In the genomic region with DNA sequence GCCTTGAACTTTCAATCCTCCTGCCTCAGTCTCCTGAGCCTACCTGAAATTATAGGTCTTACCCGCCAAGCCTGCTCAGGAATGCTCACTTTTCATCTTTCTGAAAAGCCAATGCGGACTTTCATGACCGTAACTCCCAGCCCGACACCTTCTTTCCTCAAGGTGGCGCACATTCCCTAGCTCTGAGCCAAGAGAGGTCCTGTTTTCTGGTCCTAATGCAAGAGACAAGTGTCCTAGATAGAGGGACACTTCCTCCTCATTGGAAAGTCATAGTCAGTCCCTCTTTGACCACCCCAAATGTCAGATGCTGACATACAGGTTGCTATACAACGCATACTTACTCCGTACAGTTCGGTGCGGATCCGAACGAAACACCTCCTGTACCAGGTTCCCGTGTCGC, we compare ENCODE assay signal across 8 mouse cellular contexts.
A peak's percentile ranks its signal among the peaks of the same experiment; 100 is the strongest.
DNase-seq lines count a peak whose midpoint lies in the region; ATAC-seq and TF ChIP-seq lines count a peak whose summit lies in the region.
"Had no signal": no experiment of that assay in that cellular context is flagged by ENCODE, and none has a peak within 500 bp of the region (broad histone marks: within the 10 kb centered on the region; RNA-seq: fewer than 3 reads in every experiment).

No protein-coding gene starts in this region.

- peak; percentile 18 for DNase-seq in kidney, adult 9 months
- DNase-seq in 3T3-L1 (ENCODE audit: low read depth, low spot score) (peak; percentile 24), CH12.LX (ENCODE audit: extremely low read depth) (peak; percentile 22)
- DNase-seq in yolk sac, embryonic 10.5 days (ENCODE audit: low spot score), result no peak
- no peak for DNase-seq in heart, postnatal 36 days

- no peak overlapping the region for H3K4me2 ChIP-seq in kidney, embryonic 14.5 days (replicated peaks; ENCODE audit: low read depth, low read length)
- no peak overlapping the region for H3K4me2 ChIP-seq in CH12.LX (ENCODE audit: insufficient read depth, low read depth, poor library complexity, severe bottlenecking)
- H3K4me2 ChIP-seq: stomach, embryonic 15.5 days had no signal

- H3K9me3 ChIP-seq in kidney, embryonic 14.5 days (ENCODE audit: control insufficient read depth, low read length), result no peaks in the 10 kb centered on the region
- no peaks in the 10 kb centered on the region for H3K9me3 ChIP-seq in CH12.LX (replicated peaks; ENCODE audit: low read length)
- H3K9me3 ChIP-seq: stomach, embryonic 15.5 days had no signal

- peak; percentile 20 to 54; a peak in 2 of 4 replicates for TF ChIP-seq CTCF in CH12.LX (conservative IDR thresholded peaks at IDR 0.05 in 1 of 2, IDR thresholded peaks at IDR 0.05 in 1 of 2; ENCODE audit: low read depth in 2 of 2, low read length in 2 of 2)
- peak; percentile 39 for TF ChIP-seq CTCF in cortical plate, adult 2 months (IDR thresholded peaks at IDR 0.05; ENCODE audit: extremely low read depth, insufficient read depth, low read length)

- TF ChIP-seq EP300 in CH12.LX (IDR thresholded peaks at IDR 0.05; ENCODE audit: low read length), result no peak

- no peaks in the 10 kb centered on the region for H3K27me3 ChIP-seq in kidney, embryonic 14.5 days (ENCODE audit: control insufficient read depth, insufficient read depth, low read length)
- H3K27me3 ChIP-seq in CH12.LX (replicated peaks), result no peaks in the 10 kb centered on the region
- H3K27me3 ChIP-seq: stomach, embryonic 15.5 days had no signal

- no peak overlapping the region for H3K4me3 ChIP-seq in kidney, embryonic 14.5 days (ENCODE audit: low read length)
- H3K4me3 ChIP-seq in CH12.LX (replicated peaks in 1 of 3; ENCODE audit: low read depth in 2 of 3, low read length in 2 of 3, poor library complexity in 1 of 3), result no peak overlapping the region
- H3K4me3 ChIP-seq in cortical plate, adult 2 months (ENCODE audit: insufficient read depth, low read length), result no peak overlapping the region
- H3K4me3 ChIP-seq: stomach, embryonic 15.5 days had no signal

- intact Hi-C loops in heart, postnatal 36 days (cut with DNase I), result no loop called here

- peak; percentile 58 for TF ChIP-seq RAD21 in CH12.LX (IDR thresholded peaks at IDR 0.05; ENCODE audit: low read depth, low read length)

- in situ Hi-C loops in CH12.LX (cut with MboI; ENCODE audit: low pct_ligation_motif_present, low pct_unique_long_range_greater_than_20kb, low sequenced_read_pairs), result no loop called here

- dilution Hi-C loops in CH12.LX (cut with MboI; ENCODE audit: extremely low pct_ligation_motif_present, extremely low pct_unique_long_range_greater_than_20kb, low sequenced_read_pairs), result no loop called here

- H3K36me3 ChIP-seq in kidney, embryonic 14.5 days (ENCODE audit: control insufficient read depth, insufficient read depth, low read length), result no peaks in the 10 kb centered on the region
- H3K36me3 ChIP-seq in CH12.LX (replicated peaks in 1 of 2; ENCODE audit: control insufficient read depth in 1 of 2, insufficient read depth in 1 of 2, low read length in 1 of 2), result no peaks in the 10 kb centered on the region
- H3K36me3 ChIP-seq: stomach, embryonic 15.5 days had no signal

- no peak overlapping the region for H3K27ac ChIP-seq in kidney, embryonic 14.5 days (ENCODE audit: low read depth, low read length)
- no peak overlapping the region for H3K27ac ChIP-seq in CH12.LX (ENCODE audit: insufficient read depth, low read depth)
- no peak overlapping the region for H3K27ac ChIP-seq in cortical plate, adult 2 months (ENCODE audit: insufficient read depth, low read length)
- H3K27ac ChIP-seq: stomach, embryonic 15.5 days had no signal

- H3K9ac ChIP-seq in kidney, embryonic 14.5 days (ENCODE audit: low read depth, low read length), result no peak overlapping the region
- H3K9ac ChIP-seq in CH12.LX (ENCODE audit: insufficient read depth, low read depth), result no peak overlapping the region
- H3K9ac ChIP-seq: stomach, embryonic 15.5 days had no signal

- no peak for TF ChIP-seq POLR2A in CH12.LX (IDR thresholded peaks at IDR 0.05; ENCODE audit: low read depth, low read length)
- TF ChIP-seq POLR2A in cortical plate, adult 2 months (IDR thresholded peaks at IDR 0.05; ENCODE audit: extremely low read depth, insufficient read depth, low read length), result no peak

- 66% methylated on average over 13 of the region's 13 CpGs for WGBS in kidney, embryonic 14.5 days

- no peak for ATAC-seq in kidney, embryonic 14.5 days (ENCODE audit: low FRiP score, low TSS enrichment)

- no peaks in the 10 kb centered on the region for H3K4me1 ChIP-seq in kidney, embryonic 14.5 days (ENCODE audit: control insufficient read depth, insufficient read depth, low read length)
- peaks cover 7 to 17% of the 10 kb centered on the region in 2 experiments for H3K4me1 ChIP-seq in CH12.LX (ENCODE audit: control insufficient read depth in 1 of 2, insufficient read depth in 2 of 2)
- no peaks in the 10 kb centered on the region for H3K4me1 ChIP-seq in cortical plate, adult 2 months (ENCODE audit: control insufficient read depth, insufficient read depth, low read length)
- H3K4me1 ChIP-seq: stomach, embryonic 15.5 days had no signal

- H3K79me2 ChIP-seq in CH12.LX (replicated peaks; ENCODE audit: control insufficient read depth, extremely low read depth, insufficient read depth, poor library complexity, severe bottlenecking), result no peaks in the 10 kb centered on the region

TF ChIP-seq in CH12.LX, 34 proteins besides CTCF, POLR2A, EP300 and RAD21:
- TF ChIP-seq SMC3 (IDR thresholded peaks at IDR 0.05; ENCODE audit: low read depth, low read length) (0 out of 2 replicates have a peak, but pooled peaks have one; percentile 10), ZKSCAN1 (IDR thresholded peaks at IDR 0.05; ENCODE audit: borderline replicate concordance, low read depth, low read length) (no peak)

Comparison
In these comparisons a context has a peak if more than half of its experiments do, and no peak if none do; other contexts are left out.
1. DNase-seq: peak in kidney, adult 9 months (single experiment), 3T3-L1 (single experiment) and CH12.LX (single experiment); none in yolk sac, embryonic 10.5 days (single experiment) and heart, postnatal 36 days (0 of 2).